Mouse (Mus musculus): ENCODE measurements at regions not wholly inside any gene's neighbourhood (a gene's known extent, or its start where the extent isn't known, plus 50 kb on each side); places are given as distances from the start of the nearest gene placed in this dataset.

- TF ChIP-seq CTCF (IDR thresholded peaks at IDR 0.05) (no peak), EP300 (IDR thresholded peaks at IDR 0.05) (peak; percentile 67)
Measured at GRCm38 (mm10) chr3:36374939-36375338, 100.8 kb downstream of the Anxa5 start.

All from lung, postnatal 0 days (tissue).